Mouse (Mus musculus): ENCODE measurements around the gene Kdm4b. TPM values are rescaled to one million over a fixed set of nuclear protein-coding genes. Genes with fewer than 3 reads are reported as not detected.
A peak's percentile ranks its signal among the peaks of the same experiment; 100 is the strongest.

Kdm4b gene
- polyA plus RNA-seq, 1 experiment from 2014 or later, result 53.5 TPM

- H3K4me1 ChIP-seq (ENCODE audit: control insufficient read depth, insufficient read depth, low read depth, low read length), result peaks cover 16% of the 10 kb centered on the region
- peak; percentile 73 for ATAC-seq
- H3K4me3 ChIP-seq (ENCODE audit: low read length), result no peak overlapping the region
- H3K9me3 ChIP-seq (ENCODE audit: control insufficient read depth, low read length), result no peaks in the 10 kb centered on the region
- H3K9ac ChIP-seq (ENCODE audit: low read depth, low read length), result 0 out of 2 replicates have a peak overlapping the region, but pooled peaks have one; percentile 20
- 70% methylated on average over 9 of the region's 9 CpGs for WGBS
- H3K4me2 ChIP-seq (ENCODE audit: low read length), result no peak overlapping the region
- H3K27me3 ChIP-seq (replicated peaks; ENCODE audit: control insufficient read depth, insufficient read depth, low read length), result no peaks in the 10 kb centered on the region
- H3K27ac ChIP-seq (ENCODE audit: low read depth, low read length), result no peak overlapping the region
- peaks cover 25% of the 10 kb centered on the region for H3K36me3 ChIP-seq (ENCODE audit: control insufficient read depth, insufficient read depth, low read length)
Measured at GRCm38 (mm10) chr17:56356921-56357885, 31.3 kb downstream of the Kdm4b start.

- Histone ChIP-seq H3K27ac (ENCODE audit: low read depth, low read length) (no peak overlapping the region; the same call in 1 of the 2 replicates), H3K4me1 (ENCODE audit: control insufficient read depth, insufficient read depth, low read depth, low read length) (peaks cover 16% of the 10 kb centered on the region), H3K36me3 (ENCODE audit: control insufficient read depth, insufficient read depth, low read length) (peaks cover 19% of the 10 kb centered on the region), H3K27me3 (replicated peaks; ENCODE audit: control insufficient read depth, insufficient read depth, low read length) (no peaks in the 10 kb centered on the region), H3K9me3 (ENCODE audit: control insufficient read depth, low read length) (no peaks in the 10 kb centered on the region), H3K9ac (ENCODE audit: low read depth, low read length) (no peak overlapping the region), H3K4me3 (ENCODE audit: low read length) (no peak overlapping the region), H3K4me2 (ENCODE audit: low read length) (no peak overlapping the region)
- WGBS, result 80% methylated on average over 3 of the region's 3 CpGs
- no peak for ATAC-seq
Measured at GRCm38 (mm10) chr17:56359183-56359725, 33.4 kb downstream of the Kdm4b start.

- H3K9me3 ChIP-seq (ENCODE audit: control insufficient read depth, low read length), result no peaks in the 10 kb centered on the region
- peak overlapping the region; percentile 72 for H3K27ac ChIP-seq (ENCODE audit: low read depth, low read length)
- no peak overlapping the region for H3K4me2 ChIP-seq (ENCODE audit: low read length)
- H3K9ac ChIP-seq (ENCODE audit: low read depth, low read length), result no peak overlapping the region
- WGBS, result 71% methylated on average over 1 of the region's 1 CpGs
- H3K4me1 ChIP-seq (ENCODE audit: control insufficient read depth, insufficient read depth, low read depth, low read length), result peaks cover 16% of the 10 kb centered on the region
- H3K36me3 ChIP-seq (ENCODE audit: control insufficient read depth, insufficient read depth, low read length), result peaks cover 15% of the 10 kb centered on the region
- H3K27me3 ChIP-seq (replicated peaks; ENCODE audit: control insufficient read depth, insufficient read depth, low read length), result no peaks in the 10 kb centered on the region
- H3K4me3 ChIP-seq (ENCODE audit: low read length), result no peak overlapping the region
- ATAC-seq, result no peak
Measured at GRCm38 (mm10) chr17:56359864-56360263, 34.0 kb downstream of the Kdm4b start.

GRCm38 (mm10) chr17:56360451-56360850 is 34.6 kb downstream of the Kdm4b start:
- H3K4me2 ChIP-seq (ENCODE audit: low read length), result no peak overlapping the region
- H3K36me3 ChIP-seq (ENCODE audit: control insufficient read depth, insufficient read depth, low read length), result peaks cover 11% of the 10 kb centered on the region
- H3K4me1 ChIP-seq (ENCODE audit: control insufficient read depth, insufficient read depth, low read depth, low read length), result peaks cover 21% of the 10 kb centered on the region
- peak; percentile 38 for ATAC-seq
- no peak overlapping the region for H3K9ac ChIP-seq (ENCODE audit: low read depth, low read length)
- peak overlapping the region; percentile 72 for H3K27ac ChIP-seq (ENCODE audit: low read depth, low read length)
- no peak overlapping the region for H3K4me3 ChIP-seq (ENCODE audit: low read length)
- H3K27me3 ChIP-seq (replicated peaks; ENCODE audit: control insufficient read depth, insufficient read depth, low read length), result no peaks in the 10 kb centered on the region
- no peaks in the 10 kb centered on the region for H3K9me3 ChIP-seq (ENCODE audit: control insufficient read depth, low read length)
- WGBS, result 43% methylated on average over 8 of the region's 8 CpGs

GRCm38 (mm10) chr17:56361542-56361941 is 35.7 kb downstream of the Kdm4b start:
- Histone ChIP-seq H3K9me3 (ENCODE audit: control insufficient read depth, low read length) (no peaks in the 10 kb centered on the region), H3K27ac (ENCODE audit: low read depth, low read length) (no peak overlapping the region), H3K36me3 (ENCODE audit: control insufficient read depth, insufficient read depth, low read length) (peaks cover 2% of the 10 kb centered on the region; the same call in 1 of the 2 replicates), H3K27me3 (replicated peaks; ENCODE audit: control insufficient read depth, insufficient read depth, low read length) (no peaks in the 10 kb centered on the region), H3K4me1 (ENCODE audit: control insufficient read depth, insufficient read depth, low read depth, low read length) (peaks cover 31% of the 10 kb centered on the region), H3K9ac (ENCODE audit: low read depth, low read length) (no peak overlapping the region), H3K4me2 (ENCODE audit: low read length) (no peak overlapping the region), H3K4me3 (ENCODE audit: low read length) (no peak overlapping the region)
- ATAC-seq, result no peak
- WGBS, result 93% methylated on average over 2 of the region's 2 CpGs

- 44% methylated on average over 7 of the region's 7 CpGs for WGBS
- no peak overlapping the region for H3K9ac ChIP-seq (ENCODE audit: low read depth, low read length)
- H3K36me3 ChIP-seq (ENCODE audit: control insufficient read depth, insufficient read depth, low read length), result peaks cover 2% of the 10 kb centered on the region; the same call in 1 of the 2 replicates
- peak; percentile 49 for ATAC-seq
- no peak overlapping the region for H3K4me3 ChIP-seq (ENCODE audit: low read length)
- H3K27ac ChIP-seq (ENCODE audit: low read depth, low read length), result peak overlapping the region; percentile 42
- no peaks in the 10 kb centered on the region for H3K9me3 ChIP-seq (ENCODE audit: control insufficient read depth, low read length)
- peaks cover 26% of the 10 kb centered on the region for H3K4me1 ChIP-seq (ENCODE audit: control insufficient read depth, insufficient read depth, low read depth, low read length)
- H3K4me2 ChIP-seq (ENCODE audit: low read length), result no peak overlapping the region
- no peaks in the 10 kb centered on the region for H3K27me3 ChIP-seq (replicated peaks; ENCODE audit: control insufficient read depth, insufficient read depth, low read length)
Measured at GRCm38 (mm10) chr17:56365791-56366673, 40.2 kb downstream of the Kdm4b start.

GRCm38 (mm10) chr17:56368291-56368790 is 42.5 kb downstream of the Kdm4b start:
- Histone ChIP-seq H3K4me2 (ENCODE audit: low read length) (no peak overlapping the region), H3K4me1 (ENCODE audit: control insufficient read depth, insufficient read depth, low read depth, low read length) (peaks cover 31% of the 10 kb centered on the region), H3K27me3 (replicated peaks; ENCODE audit: control insufficient read depth, insufficient read depth, low read length) (no peaks in the 10 kb centered on the region), H3K4me3 (ENCODE audit: low read length) (no peak overlapping the region), H3K36me3 (ENCODE audit: control insufficient read depth, insufficient read depth, low read length) (peaks cover 2% of the 10 kb centered on the region; the same call in 1 of the 2 replicates), H3K27ac (ENCODE audit: low read depth, low read length) (0 out of 2 replicates have a peak overlapping the region, but pooled peaks have one; percentile 7), H3K9me3 (ENCODE audit: control insufficient read depth, low read length) (no peaks in the 10 kb centered on the region), H3K9ac (ENCODE audit: low read depth, low read length) (no peak overlapping the region)
- 0 out of 2 replicates have a peak, but pooled peaks have one; percentile 12 for ATAC-seq
- WGBS, result 60% methylated on average over 6 of the region's 6 CpGs

- no peaks in the 10 kb centered on the region for H3K36me3 ChIP-seq (ENCODE audit: control insufficient read depth, insufficient read depth, low read length)
- H3K9ac ChIP-seq (ENCODE audit: low read depth, low read length), result no peak overlapping the region
Measured at GRCm38 (mm10) chr17:56370090-56370489, 44.2 kb downstream of the Kdm4b start.

More at GRCm38 (mm10) chr17:56370090-56370489, 44.2 kb downstream of the Kdm4b start:
- 85% methylated on average over 3 of the region's 3 CpGs for WGBS
- ATAC-seq, result no peak
- Histone ChIP-seq H3K27me3 (replicated peaks; ENCODE audit: control insufficient read depth, insufficient read depth, low read length) (no peaks in the 10 kb centered on the region), H3K9me3 (ENCODE audit: control insufficient read depth, low read length) (no peaks in the 10 kb centered on the region), H3K4me3 (ENCODE audit: low read length) (no peak overlapping the region), H3K27ac (ENCODE audit: low read depth, low read length) (no peak overlapping the region), H3K4me2 (ENCODE audit: low read length) (no peak overlapping the region), H3K4me1 (ENCODE audit: control insufficient read depth, insufficient read depth, low read depth, low read length) (peaks cover 38% of the 10 kb centered on the region)

Data from hindbrain, embryonic 16.5 days (tissue).